Mouse (Mus musculus) ovary, postnatal 36 days (tissue): ENCODE data around the gene Zmat3.

Experiments
- DNase-seq: peaks from one replicate; pipeline ENCODE4 v3.0.0; 2022; ENCODE audit warnings: low spot score, mixed read lengths

Zmat3 gene

DNA sequence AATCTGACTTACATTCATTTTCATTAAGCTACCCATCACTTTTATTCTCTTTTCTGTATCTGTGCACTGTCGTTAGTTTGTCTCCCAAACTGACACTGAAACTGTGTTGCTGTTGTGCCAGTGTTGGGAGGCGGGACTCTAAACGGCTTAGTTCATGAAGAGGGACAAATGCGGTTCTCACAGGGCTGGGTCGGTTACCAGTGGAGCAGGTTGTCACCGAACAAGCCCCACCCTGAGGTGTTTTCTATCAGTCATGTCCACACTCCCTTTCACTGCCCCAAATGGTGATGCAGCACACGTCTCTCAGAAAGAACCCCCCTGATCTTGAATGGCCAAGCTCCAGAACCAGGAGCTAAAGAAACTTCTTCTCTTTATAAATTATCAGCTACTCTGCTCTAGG, 6.1 kb upstream of the Zmat3 start:
- DNase-seq, result no peak

DNA sequence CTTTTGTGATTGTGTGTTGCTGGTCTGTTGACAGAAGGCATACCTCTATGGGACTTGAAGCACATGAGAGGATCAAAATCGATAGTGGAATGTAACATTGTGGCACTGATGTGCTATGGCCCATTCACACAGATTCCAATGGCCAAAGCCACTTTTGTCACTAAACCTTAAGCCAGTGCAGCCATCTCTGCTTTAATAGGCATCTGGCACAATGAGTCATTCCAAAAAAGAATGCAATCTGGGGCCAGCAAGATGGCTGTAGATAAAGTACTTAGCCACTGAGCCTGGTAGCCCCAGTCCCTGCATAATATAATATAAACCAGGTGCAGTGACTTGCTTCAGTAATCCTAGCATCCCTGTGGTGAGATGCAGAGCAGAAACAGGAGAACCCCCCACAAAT, 1.7 kb upstream of the Zmat3 start:
- no peak for DNase-seq

DNA sequence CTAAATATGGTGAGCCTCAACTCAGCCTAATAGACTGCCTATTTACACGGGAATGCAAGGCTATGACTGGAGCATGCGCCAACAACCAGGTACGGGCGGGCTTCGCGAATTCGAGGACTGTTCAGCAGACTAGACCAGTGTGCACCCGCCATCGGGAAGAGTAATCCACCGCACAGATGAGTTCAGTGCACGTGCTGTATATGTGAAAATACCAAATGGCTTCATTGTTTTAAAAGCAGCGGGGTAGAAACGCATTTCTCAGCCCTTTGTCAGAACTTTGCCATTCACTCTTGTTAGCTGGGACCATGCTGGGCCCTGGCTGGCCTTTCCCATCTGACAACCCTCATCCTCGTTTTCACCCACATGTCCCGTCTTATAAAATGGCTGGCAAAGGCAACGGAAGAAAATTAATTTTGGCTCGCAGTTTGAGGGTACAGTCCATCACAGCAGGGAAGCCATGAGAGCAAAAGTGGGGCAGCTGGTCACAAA, 476 bp upstream of the Zmat3 start:
- DNase-seq, result no peak

DNA sequence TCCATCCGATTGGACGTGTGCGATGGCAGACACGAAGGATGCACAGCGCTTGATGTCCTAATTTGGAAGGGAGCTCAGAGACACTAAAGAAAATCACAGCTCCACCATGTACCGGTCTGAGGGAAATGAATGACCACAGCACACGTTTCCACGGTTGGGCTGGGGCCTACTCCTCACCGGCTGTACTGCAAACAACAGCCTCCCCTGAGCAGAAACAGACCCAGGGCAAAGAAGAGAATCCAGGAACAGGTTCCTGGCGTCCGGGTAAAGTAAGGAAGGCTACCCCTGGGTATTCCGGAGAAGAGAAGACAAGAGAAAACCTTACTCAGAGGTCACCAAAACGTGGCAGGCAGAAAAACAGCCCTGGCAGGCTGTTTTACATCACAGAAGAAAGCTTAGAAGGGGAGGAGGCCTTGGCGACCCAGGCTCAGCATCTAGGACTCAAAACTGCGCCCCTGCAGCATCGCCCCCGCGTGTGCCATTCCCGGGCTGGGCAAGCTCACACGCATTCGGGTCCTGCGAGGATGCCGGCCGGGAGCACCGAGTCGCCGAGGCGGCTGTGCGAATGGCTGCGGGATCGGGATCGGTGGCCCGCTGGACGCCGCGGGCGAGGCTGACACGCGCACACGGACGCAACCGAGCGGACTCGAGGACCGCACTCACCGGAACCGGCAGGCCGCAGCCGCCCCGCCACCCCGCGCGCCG, 821 bp downstream of the Zmat3 start:
- DNase-seq, result no peak

DNA sequence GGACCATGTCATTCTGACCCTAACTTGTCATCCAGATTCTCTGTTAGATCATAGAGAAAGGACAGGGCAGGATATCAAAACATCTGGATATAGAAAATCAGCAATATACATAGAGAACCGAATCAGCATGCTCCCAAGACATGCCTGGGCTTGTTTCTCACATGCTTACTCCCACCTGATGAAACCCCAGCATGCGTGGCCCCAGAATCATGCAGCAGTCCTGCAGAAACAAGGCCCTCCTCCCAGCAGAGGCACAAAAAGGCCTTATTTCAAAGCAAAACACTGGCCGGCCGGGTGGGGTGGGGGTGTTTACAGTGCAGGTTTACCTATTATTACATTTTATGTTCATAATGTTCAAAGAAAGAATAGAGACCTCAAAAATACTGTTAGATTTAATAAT, 1.6 kb downstream of the Zmat3 start:
- no peak for DNase-seq

DNA sequence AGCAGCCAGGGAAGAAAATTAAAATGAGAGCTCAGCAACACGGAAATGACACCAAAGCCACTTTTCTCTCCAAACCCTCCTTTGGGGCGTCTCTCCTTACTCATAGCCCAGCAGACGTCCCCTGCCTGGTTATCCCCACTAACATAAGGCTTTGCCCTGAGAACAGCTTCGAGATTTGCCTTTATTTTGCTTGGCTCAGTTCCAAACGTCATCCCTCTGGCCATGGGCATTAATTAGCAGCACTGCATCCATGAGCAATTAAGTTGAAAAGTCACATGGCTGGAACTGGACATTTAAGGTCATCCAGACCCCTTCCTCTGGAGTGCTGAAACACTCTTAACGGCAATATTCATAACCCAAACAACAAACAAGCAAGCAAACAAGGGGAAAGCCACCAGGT, 4.6 kb downstream of the Zmat3 start:
- no peak for DNase-seq

DNA sequence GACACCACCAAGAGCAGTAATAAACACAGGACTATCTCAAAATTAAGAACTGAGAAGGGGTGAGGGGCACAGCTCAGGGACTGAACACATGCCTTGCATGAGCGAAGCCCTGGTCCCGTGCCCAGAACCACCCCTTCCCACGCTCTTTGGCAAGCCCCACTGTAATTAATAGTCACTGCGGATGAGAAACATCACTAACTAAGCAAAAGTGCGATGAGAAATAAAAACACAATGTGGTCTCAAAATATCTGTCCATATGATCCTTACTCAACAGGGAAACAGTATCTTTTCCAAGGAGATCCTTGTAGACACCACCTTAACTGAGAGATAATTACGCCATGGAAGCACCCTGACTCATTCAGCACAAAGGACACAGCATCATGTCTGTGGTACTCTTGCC, 17.9 kb downstream of the Zmat3 start:
- DNase-seq, result no peak

DNA sequence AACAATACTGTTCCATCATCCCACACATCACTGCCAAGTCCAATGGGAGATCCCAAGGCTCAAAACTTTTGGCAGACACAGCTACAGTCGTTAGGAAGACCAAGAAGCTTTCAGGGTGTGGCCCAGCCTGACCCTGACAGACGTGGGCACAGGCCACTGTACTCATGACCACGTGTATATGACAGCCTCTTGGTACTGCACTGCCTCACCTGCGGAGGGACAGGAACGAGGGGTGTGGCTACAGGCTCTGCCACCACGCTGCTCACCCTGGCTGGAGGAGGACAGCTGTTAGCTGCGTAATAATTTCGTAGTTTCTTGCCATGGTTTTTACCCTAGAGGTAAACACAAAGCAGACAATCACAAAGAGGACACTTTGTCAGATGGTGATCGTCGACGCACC, 20.6 kb downstream of the Zmat3 start:
- no peak for DNase-seq

DNA sequence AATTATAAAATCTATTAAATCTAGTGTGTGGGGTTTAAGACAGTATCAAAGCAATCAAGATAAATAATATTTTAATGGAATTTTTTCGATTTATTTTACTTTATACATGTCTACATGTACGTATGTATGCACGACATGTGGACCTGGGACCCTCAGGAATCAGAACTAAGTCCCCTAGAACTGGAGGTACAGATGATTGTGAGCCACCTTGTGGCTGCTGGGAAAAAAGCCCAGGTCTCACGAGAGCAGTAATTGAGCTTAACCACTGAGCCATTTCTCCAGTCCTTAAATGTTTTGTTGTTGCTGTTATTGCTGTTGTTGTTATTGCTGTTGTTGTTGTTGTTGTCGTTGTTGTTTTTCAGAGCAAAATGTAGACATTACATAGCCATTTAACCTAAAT, 21.0 kb downstream of the Zmat3 start:
- DNase-seq, result no peak

DNA sequence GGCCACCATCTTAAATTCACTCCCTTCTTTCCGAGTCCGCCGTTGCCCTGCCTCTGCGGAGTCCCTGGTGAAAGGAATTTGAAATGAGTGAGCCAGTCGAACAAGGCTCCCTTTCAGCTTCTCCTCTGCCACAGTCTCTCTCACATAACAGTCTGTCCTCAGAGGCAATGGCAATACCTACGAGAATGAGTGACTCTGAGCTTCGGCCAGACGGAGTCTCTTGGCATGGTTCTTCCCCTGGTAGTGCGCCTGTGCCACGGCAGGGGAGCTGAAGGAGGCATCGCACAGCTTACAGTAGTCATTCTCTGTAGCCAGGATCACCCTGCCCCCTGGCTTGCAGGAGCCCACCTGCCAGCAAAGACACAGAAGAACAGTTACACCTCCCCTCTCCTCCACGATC, 22.4 kb downstream of the Zmat3 start:
- no peak for DNase-seq

DNA sequence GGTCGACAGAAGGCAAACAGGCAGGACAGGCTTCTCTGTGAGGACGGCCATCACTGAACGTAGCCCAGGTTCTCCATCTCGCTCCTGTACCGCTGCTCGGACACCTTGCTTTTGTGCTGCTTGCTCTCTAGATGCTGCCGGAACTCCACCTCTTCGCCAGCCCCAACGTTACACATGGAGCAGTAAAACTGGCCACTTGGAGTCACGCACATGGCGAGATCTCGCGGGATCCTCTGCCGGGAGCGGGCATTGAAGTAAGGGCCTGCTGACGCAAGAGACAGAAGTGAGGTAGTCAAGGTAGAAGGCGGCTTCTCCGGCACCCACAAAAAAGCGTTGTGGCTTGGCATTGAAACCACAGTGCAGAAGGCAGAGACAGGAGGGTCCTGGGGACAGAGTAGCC, 24.4 kb downstream of the Zmat3 start:
- no peak for DNase-seq

DNA sequence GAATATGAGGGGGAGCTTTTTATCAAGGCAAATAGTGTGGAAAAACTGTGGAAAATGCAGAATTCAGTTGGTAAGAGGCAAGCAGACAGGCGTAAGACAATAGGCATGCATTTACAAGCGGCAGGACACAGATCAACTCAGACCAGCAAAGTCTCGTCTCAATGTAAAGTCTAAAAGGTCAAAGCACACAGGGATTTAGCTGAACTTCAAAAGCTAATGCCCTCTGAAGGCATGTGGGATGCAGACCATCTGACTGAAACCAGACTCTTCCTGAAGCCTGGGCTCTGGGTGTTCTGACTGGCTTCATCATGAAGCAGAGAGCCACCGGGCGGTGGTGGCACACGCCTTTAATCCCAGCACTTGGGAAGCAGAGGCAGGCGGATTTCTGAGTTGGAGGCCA, 27.6 kb downstream of the Zmat3 start:
- no peak for DNase-seq

DNA sequence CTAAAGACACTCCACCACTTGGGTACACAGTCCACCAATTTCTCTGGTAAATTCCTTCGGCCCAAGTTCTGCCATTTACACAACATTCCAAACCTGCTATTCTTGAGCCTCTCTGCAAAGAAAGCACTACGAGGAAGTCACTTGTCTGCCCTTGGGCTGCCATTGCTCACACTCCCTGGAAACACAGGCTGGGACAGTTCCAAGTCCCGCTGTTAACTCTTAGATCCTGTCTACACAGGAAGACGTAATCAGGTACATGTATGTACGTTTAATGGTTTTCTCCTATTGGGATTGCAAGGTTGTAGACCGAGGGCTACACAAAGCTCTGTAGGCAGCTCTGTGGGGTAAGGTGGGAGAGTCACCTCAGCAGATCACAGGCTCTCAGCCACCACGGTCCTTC, 28.0 kb downstream of the Zmat3 start:
- DNase-seq, result no peak

DNA sequence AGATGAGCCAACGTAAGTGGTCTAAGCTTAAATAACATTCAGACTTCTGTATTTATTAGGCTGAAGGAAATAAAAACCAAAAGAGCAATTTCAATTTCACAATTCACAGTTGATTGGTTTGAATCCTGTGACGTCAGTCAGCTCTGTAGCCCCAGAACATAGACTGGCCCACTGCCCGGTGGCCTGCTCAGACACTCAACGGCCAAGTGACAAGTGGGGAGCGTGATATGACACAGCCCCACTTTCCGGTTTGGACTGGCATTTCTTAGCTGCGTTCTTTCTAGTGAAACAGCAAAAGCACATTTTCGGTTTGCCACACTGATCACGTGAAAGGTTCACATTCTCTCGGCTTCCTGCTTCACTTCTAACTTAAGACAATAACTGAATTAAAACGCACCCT, 30.9 kb downstream of the Zmat3 start:
- DNase-seq, result no peak

DNA sequence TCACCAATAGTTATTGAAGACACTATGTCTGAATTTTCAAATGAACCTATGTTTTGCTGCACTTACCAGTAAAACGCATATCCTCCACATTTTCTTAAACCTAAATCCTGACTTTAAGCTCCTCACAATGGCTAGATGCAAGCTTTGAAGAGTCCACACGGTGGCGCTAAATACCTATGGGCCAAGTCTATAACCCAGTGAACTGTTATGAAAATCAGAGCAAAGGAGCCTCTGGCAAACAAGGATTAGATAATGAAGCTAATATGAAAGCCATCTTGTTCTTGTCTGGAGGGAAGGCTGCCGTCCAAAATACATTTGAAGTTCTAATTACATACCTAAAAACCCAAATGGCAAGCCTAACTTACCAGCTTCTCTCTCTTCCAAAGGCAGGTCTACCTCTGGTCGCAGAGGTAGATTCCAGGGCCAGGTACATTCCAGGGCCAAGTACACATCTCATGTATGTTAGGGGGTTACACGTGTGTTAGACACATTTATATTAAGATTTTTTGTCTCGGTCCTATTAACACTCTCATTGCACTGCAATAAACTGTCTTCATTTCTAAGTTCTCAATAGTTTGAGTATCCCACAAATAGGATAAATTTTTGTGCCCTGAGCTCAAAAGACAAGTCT, 32.2 kb downstream of the Zmat3 start:
- DNase-seq, result peak; percentile 67

DNA sequence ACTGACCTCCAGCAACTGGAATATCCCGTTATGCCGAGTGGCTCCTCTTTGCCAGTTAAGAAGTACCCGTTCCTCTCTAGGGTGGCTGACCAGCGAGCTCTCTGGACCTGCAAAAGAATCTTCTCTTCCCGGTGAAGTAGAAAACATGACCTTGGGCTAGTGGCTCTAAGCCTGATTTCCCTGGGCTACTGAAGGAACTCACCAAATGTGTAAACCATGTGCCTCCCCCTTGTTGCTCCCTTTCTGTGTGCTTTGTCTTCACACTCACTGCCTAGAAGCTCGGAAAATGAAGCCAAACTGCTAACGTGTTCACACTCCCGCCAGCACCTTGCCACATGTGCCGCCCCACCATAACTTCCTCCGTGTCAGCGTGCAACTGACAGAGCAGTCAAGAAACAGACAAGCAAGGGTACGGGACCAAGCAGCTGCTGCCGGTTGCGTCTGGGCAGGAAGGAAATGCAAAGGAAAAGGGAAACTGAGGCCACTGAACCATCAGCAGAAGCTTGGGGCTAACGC, 47.9 kb downstream of the Zmat3 start:
- no peak for DNase-seq

DNA sequence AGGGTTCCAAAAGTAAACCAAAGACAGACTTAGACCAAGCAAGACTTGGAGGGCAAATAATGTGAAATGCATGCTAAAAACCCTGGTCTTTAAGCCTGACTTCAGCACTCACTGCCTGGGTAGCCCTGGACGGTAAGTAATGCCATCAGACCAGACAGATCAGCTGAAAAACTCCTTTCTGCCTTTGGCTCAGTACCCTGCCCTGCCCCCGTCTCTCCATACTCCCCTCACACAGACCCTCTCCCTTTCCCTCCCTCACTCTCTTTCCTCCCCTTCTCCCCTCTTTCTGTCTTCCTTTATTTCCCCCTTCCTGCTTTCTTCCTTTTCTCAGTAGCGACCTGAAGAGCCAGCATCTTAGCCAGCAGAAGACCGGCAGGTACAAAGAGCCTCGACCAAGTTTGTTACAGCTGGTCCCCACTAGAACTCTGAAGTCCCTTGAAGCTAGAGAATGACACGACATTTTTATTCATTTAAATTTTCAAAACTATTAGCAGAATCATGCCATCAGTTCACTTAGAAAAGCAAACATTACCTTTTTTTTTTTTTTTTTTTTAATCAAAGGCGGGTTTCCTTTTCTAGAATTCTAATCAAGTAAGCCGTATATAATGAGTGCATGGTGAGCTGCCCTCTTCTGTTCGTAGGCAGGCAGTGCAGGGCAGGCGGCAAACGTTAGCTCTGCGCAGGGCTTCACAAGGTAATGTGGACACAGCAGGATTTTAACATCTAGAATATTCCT, 48.5 kb downstream of the Zmat3 start:
- peak; percentile 37 for DNase-seq

DNA sequence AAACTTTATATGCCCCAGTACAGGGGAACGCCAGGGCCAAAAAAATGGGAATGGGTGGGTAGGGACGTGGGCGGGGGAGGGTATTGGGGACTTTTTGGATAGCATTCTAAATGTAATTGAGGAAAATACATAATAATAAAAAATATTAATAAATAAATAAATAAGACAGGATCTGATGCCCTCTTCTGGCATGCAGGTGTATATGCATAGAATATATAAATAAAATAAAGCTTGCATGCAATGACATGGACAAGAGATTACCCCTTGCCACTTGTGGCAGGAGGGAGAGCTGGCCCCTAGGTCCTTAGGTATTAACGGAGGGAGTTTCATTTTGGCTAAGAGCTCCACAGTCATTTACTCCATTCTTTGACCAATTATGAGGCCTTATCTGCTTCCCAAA, 51.1 kb downstream of the Zmat3 start:
- no peak for DNase-seq

DNA sequence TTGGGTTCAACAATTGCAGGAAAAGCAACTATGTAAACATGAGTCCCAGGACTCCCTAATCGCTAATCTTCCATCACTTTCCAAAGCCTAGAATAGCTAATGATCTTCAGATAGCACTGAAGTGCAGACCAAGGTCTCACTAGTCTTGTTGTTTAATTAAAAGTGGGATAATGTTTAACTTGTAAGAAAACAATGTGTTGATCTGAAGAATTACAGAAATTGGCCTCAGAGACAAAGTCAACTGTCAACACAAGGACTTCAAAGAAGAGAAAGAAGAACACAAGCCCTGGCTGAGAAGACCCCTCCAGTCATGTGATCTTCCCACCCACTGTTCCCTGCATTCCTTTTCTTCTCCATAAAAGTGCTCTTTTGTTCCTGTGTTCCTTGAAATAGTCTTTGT, 61.6 kb downstream of the Zmat3 start:
- no peak for DNase-seq

DNA sequence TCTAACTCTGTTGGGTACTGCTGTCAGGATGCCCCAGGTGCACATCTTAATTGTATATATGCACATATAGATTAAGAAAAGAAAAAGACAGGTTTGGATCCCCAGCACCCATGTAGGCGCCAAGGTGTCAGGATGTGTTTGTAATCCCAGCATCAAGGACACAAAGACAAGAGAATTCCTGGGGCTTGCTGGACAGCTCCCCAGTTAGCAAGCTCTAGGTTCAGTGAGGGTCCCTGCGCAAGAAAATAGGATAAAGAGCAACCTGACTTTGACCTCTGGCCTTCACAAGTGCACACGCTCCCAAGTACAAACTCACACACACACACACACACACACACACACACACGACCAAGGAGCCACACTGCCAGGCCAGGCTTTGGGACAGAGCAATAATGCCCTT, 73.8 kb downstream of the Zmat3 start:
- DNase-seq, result no peak
